Mouse (Mus musculus) Patski (cell line): ENCODE results near the gene Ush2a. TPM values are rescaled to one million over a fixed set of nuclear protein-coding genes. Genes with fewer than 3 reads are reported as not detected.
A peak's percentile ranks its signal among the peaks of the same experiment; 100 is the strongest.

Experiments
- ATAC-seq: fragments of 100-300 bp; one replicate; pipeline ENCODE4 v1.8.0; 2021
- CTCF ChIA-PET: fragments of 350-600 bp; sonication (Branson Sonifier 250); formaldehyde crosslinking; loops from one replicate; lab custom pipeline; 2022; ENCODE audit warnings: inconsistent platforms; lab: Charles Lee
- POLR2A ChIA-PET: fragments of 350-600 bp; sonication (Branson Sonifier 250); formaldehyde crosslinking; loops from one replicate; lab custom pipeline; 2022; ENCODE audit warnings: antibody characterized with exemption, inconsistent platforms; lab: Charles Lee
- DNase-seq: peaks from one replicate; pipeline ENCODE4 v3.0.0-alpha.2; 2011; ENCODE audit warnings: low read depth, low spot score
- H3K27me3 ChIP-seq: fragments of 371-371 bp; one replicate; pipeline ENCODE4 v1.5.1; 2021
- CTCF ChIP-seq: fragments of 100-300 bp; IDR thresholded peaks from one replicate; pipeline ENCODE4 v1.5.1; 2021
- in situ Hi-C: fragments of 300-500 bp; cut with MboI; formaldehyde crosslinking; loops from 3 replicates; pipeline ENCODE4 v1.11.1; 2018; ENCODE audit warnings: low pct_unique_long_range_greater_than_20kb, mixed read lengths
- polyA plus RNA-seq: library from polyadenylated mRNA; unstranded; gene quantifications from one replicate; pipeline ENCODE4 v1.2.3, GENCODE M21; 2021

The Ush2a gene
- polyA plus RNA-seq, 1 experiment from 2014 or later, result not detected

GRCm38 (mm10) chr1:188269071-188269470, 7.2 kb downstream of the Ush2a start:
- no peak for TF ChIP-seq CTCF

GRCm38 (mm10) chr1:188313303-188313702, 51.5 kb downstream of the Ush2a start:
- CTCF ChIA-PET, result no interaction called here
- in situ Hi-C loops, result no loop called here
- TF ChIP-seq CTCF, result no peak
- peaks cover 8% of the 10 kb centered on the region for H3K27me3 ChIP-seq
- ATAC-seq, result no peak
- no peak for DNase-seq
- POLR2A ChIA-PET, result no interaction called here

More at GRCm38 (mm10) chr1:188269071-188269470, 7.2 kb downstream of the Ush2a start:
- in situ Hi-C loops, result no loop called here
- ATAC-seq (no peak), DNase-seq (no peak)
- peaks cover 22% of the 10 kb centered on the region for H3K27me3 ChIP-seq
- CTCF ChIA-PET, result interaction anchor here (1.5 kb wide), 1 partner anchor 15 kb away, joined by 3 read pairs; no protein-coding TSS in a partner anchor
- POLR2A ChIA-PET, result no interaction called here

GRCm38 (mm10) chr1:188316574-188316973, 54.8 kb downstream of the Ush2a start:
- in situ Hi-C loops, result no loop called here
- no peak for TF ChIP-seq CTCF

GRCm38 (mm10) chr1:188320204-188320603, 58.4 kb downstream of the Ush2a start:
- POLR2A ChIA-PET, result no interaction called here
- peaks cover 8% of the 10 kb centered on the region for H3K27me3 ChIP-seq
- CTCF ChIA-PET, result interaction anchor here (0.8 kb wide), 1 partner anchor 11 kb away, joined by 3 read pairs; no protein-coding TSS in a partner anchor
- no peak for ATAC-seq
- no peak for TF ChIP-seq CTCF
- DNase-seq, result no peak
- in situ Hi-C loops, result no loop called here

More at GRCm38 (mm10) chr1:188316574-188316973, 54.8 kb downstream of the Ush2a start:
- DNase-seq (no peak), ATAC-seq (no peak)
- ChIA-PET POLR2A (no interaction called here), CTCF (interaction anchor here (1.3 kb wide), 1 partner anchor 13 kb away, joined by 3 read pairs; no protein-coding TSS in a partner anchor)
- H3K27me3 ChIP-seq, result peaks cover 8% of the 10 kb centered on the region

- DNase-seq (no peak), ATAC-seq (no peak)
- H3K27me3 ChIP-seq, result peaks cover 5% of the 10 kb centered on the region
- ChIA-PET POLR2A (no interaction called here), CTCF (no interaction called here)
- peak; percentile 20 for TF ChIP-seq CTCF
- in situ Hi-C loops, result no loop called here
Measured at GRCm38 (mm10) chr1:188321534-188321933, 59.7 kb downstream of the Ush2a start.

GRCm38 (mm10) chr1:188330406-188330805, 68.6 kb downstream of the Ush2a start:
- CTCF ChIA-PET, result interaction anchor here (0.8 kb wide), 1 partner anchor 10 kb away, joined by 3 read pairs; no protein-coding TSS in a partner anchor
- DNase-seq (no peak), ATAC-seq (no peak)
- POLR2A ChIA-PET, result no interaction called here
- TF ChIP-seq CTCF, result no peak
- H3K27me3 ChIP-seq, result peaks cover 4% of the 10 kb centered on the region
- in situ Hi-C loops, result no loop called here

GRCm38 (mm10) chr1:188333936-188334335, 72.1 kb downstream of the Ush2a start:
- ChIA-PET CTCF (no interaction called here), POLR2A (no interaction called here)
- H3K27me3 ChIP-seq, result peaks cover 4% of the 10 kb centered on the region
- no peak for ATAC-seq
- in situ Hi-C loops, result no loop called here
- TF ChIP-seq CTCF, result no peak
- DNase-seq, result no peak

- CTCF ChIA-PET, result interaction anchor here (1.2 kb wide), 1 partner anchor 20 kb away, joined by 3 read pairs; no protein-coding TSS in a partner anchor
- DNase-seq (no peak), ATAC-seq (no peak)
- POLR2A ChIA-PET, result no interaction called here
- H3K27me3 ChIP-seq, result peaks cover 8% of the 10 kb centered on the region
- in situ Hi-C loops, result no loop called here
- no peak for TF ChIP-seq CTCF
Measured at GRCm38 (mm10) chr1:188347762-188348161, 85.9 kb downstream of the Ush2a start.

GRCm38 (mm10) chr1:188354726-188355125, 92.9 kb downstream of the Ush2a start:
- no peak for TF ChIP-seq CTCF
- ATAC-seq (no peak), DNase-seq (no peak)
- ChIA-PET CTCF (interaction anchor here (1.1 kb wide), 1 partner anchor 12 kb away, joined by 3 read pairs; no protein-coding TSS in a partner anchor), POLR2A (no interaction called here)
- no peaks in the 10 kb centered on the region for H3K27me3 ChIP-seq
- in situ Hi-C loops, result no loop called here

- POLR2A ChIA-PET, result no interaction called here
- in situ Hi-C loops, result no loop called here
- no peak for ATAC-seq
- no peak for DNase-seq
- H3K27me3 ChIP-seq, result peaks cover 4% of the 10 kb centered on the region
- CTCF ChIA-PET, result no interaction called here
- no peak for TF ChIP-seq CTCF
Measured at GRCm38 (mm10) chr1:188363548-188363947, 101.7 kb downstream of the Ush2a start.

- ATAC-seq, result no peak
- DNase-seq, result no peak
- H3K27me3 ChIP-seq, result peaks cover 12% of the 10 kb centered on the region
- ChIA-PET CTCF (no interaction called here), POLR2A (interaction anchor here (0.7 kb wide), 1 partner anchor 264 kb away, joined by 5 read pairs; no protein-coding TSS in a partner anchor)
- TF ChIP-seq CTCF, result no peak
- in situ Hi-C loops, result no loop called here
Measured at GRCm38 (mm10) chr1:188385180-188385579, 123.4 kb downstream of the Ush2a start.
